ENCODE assay signal across 8 mouse cellular contexts in the genomic region with DNA sequence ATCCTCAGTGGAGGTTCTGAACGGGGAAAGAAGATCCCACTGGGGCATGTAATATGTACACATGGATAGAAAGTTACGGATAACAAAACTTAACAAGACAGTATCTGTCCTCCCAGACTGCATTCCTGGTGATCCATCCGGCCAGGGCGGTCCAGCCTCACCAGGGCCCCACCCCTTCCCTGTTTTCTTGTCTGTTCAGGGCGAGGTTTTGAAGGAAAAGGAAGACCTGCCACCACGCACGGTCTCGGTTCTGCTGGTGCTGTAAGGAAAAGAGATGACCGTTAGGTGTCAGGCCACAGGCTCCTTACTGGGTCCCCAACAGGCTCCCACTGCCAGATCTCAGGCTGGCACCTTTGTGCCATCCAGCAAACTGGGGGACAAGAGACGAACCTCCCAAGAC. TPM values are rescaled to one million over a fixed set of nuclear protein-coding genes. Genes with fewer than 3 reads are reported as not detected.
DNase-seq lines count a peak whose midpoint lies in the region; ATAC-seq lines count a peak whose summit lies in the region.

No protein-coding gene starts in this region.

- no peak for DNase-seq in midbrain, embryonic 10.5 days (ENCODE audit: low spot score)
- DNase-seq in kidney, postnatal 25 days, result peak; percentile 63 to 80
- no peak for DNase-seq in right cerebral cortex, postnatal 14 days
- DNase-seq in thymus, postnatal 4 days, result no peak
- DNase-seq in layer of hippocampus, adult 9-10 months (ENCODE audit: low spot score), result no peak

- no peak for ATAC-seq in midbrain, embryonic 16.5 days
- ATAC-seq in heart, embryonic 15.5 days (replicated peaks; ENCODE audit: insufficient number of reproducible peaks, insufficient read depth, low FRiP score, low read depth), result no peak
- 0 out of 2 replicates have a peak, but pooled peaks have one; percentile 12 for ATAC-seq in stomach, embryonic 15.5 days (ENCODE audit: insufficient read depth, low FRiP score, low read depth)

- H3K27me3 ChIP-seq in midbrain, embryonic 10.5 days (ENCODE audit: low read depth, poor library complexity, severe bottlenecking), result no peaks in the 10 kb centered on the region
- H3K27me3 ChIP-seq in midbrain, embryonic 16.5 days (ENCODE audit: control insufficient read depth, insufficient read depth, low read depth, low read length), result no peaks in the 10 kb centered on the region
- no peaks in the 10 kb centered on the region for H3K27me3 ChIP-seq in heart, embryonic 15.5 days
- H3K27me3 ChIP-seq in stomach, embryonic 15.5 days (replicated peaks), result no peaks in the 10 kb centered on the region

- H3K9ac ChIP-seq in midbrain, embryonic 16.5 days (ENCODE audit: low read depth, low read length), result no peak overlapping the region
- H3K9ac ChIP-seq in heart, embryonic 15.5 days, result no peak overlapping the region; the same call in 1 of the 2 replicates
- H3K9ac ChIP-seq in stomach, embryonic 15.5 days, result peak overlapping the region; percentile 12; the same call in 1 of the 2 replicates

- peak overlapping the region; percentile 33 for H3K4me3 ChIP-seq in midbrain, embryonic 10.5 days
- no peak overlapping the region for H3K4me3 ChIP-seq in midbrain, embryonic 16.5 days (ENCODE audit: low read depth, low read length)
- no peak overlapping the region for H3K4me3 ChIP-seq in heart, embryonic 15.5 days
- H3K4me3 ChIP-seq in stomach, embryonic 15.5 days (replicated peaks), result no peak overlapping the region

- no peak overlapping the region for H3K4me2 ChIP-seq in midbrain, embryonic 16.5 days (ENCODE audit: low read length)
- 0 out of 2 replicates have a peak overlapping the region, but pooled peaks have one; percentile 6 for H3K4me2 ChIP-seq in heart, embryonic 15.5 days
- peak overlapping the region; percentile 32; the same call in 1 of the 2 replicates for H3K4me2 ChIP-seq in stomach, embryonic 15.5 days

- H3K4me1 ChIP-seq in midbrain, embryonic 10.5 days, result peaks cover 79% of the 10 kb centered on the region
- peaks cover 20% of the 10 kb centered on the region for H3K4me1 ChIP-seq in midbrain, embryonic 16.5 days (ENCODE audit: control insufficient read depth, insufficient read depth, low read length)
- peaks cover 60% of the 10 kb centered on the region for H3K4me1 ChIP-seq in heart, embryonic 15.5 days (replicated peaks)
- H3K4me1 ChIP-seq in stomach, embryonic 15.5 days, result peaks cover 59% of the 10 kb centered on the region

- peaks cover 23% of the 10 kb centered on the region for H3K36me3 ChIP-seq in midbrain, embryonic 10.5 days
- no peaks in the 10 kb centered on the region for H3K36me3 ChIP-seq in midbrain, embryonic 16.5 days (ENCODE audit: control insufficient read depth, insufficient read depth, low read length)
- H3K36me3 ChIP-seq in heart, embryonic 15.5 days, result no peaks in the 10 kb centered on the region
- peaks cover 9% of the 10 kb centered on the region; the same call in 1 of the 2 replicates for H3K36me3 ChIP-seq in stomach, embryonic 15.5 days

- no peaks in the 10 kb centered on the region for H3K9me3 ChIP-seq in midbrain, embryonic 10.5 days (replicated peaks)
- H3K9me3 ChIP-seq in midbrain, embryonic 16.5 days (replicated peaks; ENCODE audit: control insufficient read depth, low read length, poor library complexity, severe bottlenecking), result no peaks in the 10 kb centered on the region
- no peaks in the 10 kb centered on the region for H3K9me3 ChIP-seq in heart, embryonic 15.5 days (replicated peaks)
- no peaks in the 10 kb centered on the region for H3K9me3 ChIP-seq in stomach, embryonic 15.5 days

- H3K27ac ChIP-seq in midbrain, embryonic 10.5 days (replicated peaks), result peak overlapping the region; percentile 93
- no peak overlapping the region for H3K27ac ChIP-seq in midbrain, embryonic 16.5 days (ENCODE audit: low read length)
- H3K27ac ChIP-seq in heart, embryonic 15.5 days, result peak overlapping the region; percentile 91
- peak overlapping the region; percentile 89 for H3K27ac ChIP-seq in stomach, embryonic 15.5 days

- 26% methylated on average over 10 of the region's 10 CpGs for WGBS in midbrain, embryonic 10.5 days
- 26% methylated on average over 10 of the region's 10 CpGs for WGBS in midbrain, embryonic 16.5 days
- 55% methylated on average over 10 of the region's 10 CpGs for WGBS in heart, embryonic 15.5 days
- 19% methylated on average over 10 of the region's 10 CpGs for WGBS in stomach, embryonic 15.5 days

RNA-seq across cellular contexts. Expression of a gene that starts 17.1 kb away (rescaled TPM):
- 2.9 and 3.0 TPM in 2 replicates for polyA plus RNA-seq in midbrain, embryonic 10.5 days (2016; fragmentation: Nextera tagmentation; extraction: Ambion mirVana)
- 1.2 and 2.0 TPM in 2 replicates for polyA plus RNA-seq in midbrain, embryonic 16.5 days (2015; fragmentation: Nextera tagmentation; extraction: Ambion mirVana)
- 1.9 and 3.8 TPM in 2 replicates for polyA plus RNA-seq in heart, embryonic 15.5 days (2015; fragmentation: Nextera tagmentation; extraction: Ambion mirVana)
- 3.6 and 5.2 TPM in 2 replicates for polyA plus RNA-seq in stomach, embryonic 15.5 days (2015; fragmentation: Nextera tagmentation; extraction: Ambion mirVana)

RNA-seq across cellular contexts. Expression of a gene that starts 52.9 kb away (rescaled TPM):
- polyA plus RNA-seq in midbrain, embryonic 10.5 days (2016; fragmentation: Nextera tagmentation; extraction: Ambion mirVana), result 261 and 272 TPM in 2 replicates
- 306 and 312 TPM in 2 replicates for polyA plus RNA-seq in midbrain, embryonic 16.5 days (2015; fragmentation: Nextera tagmentation; extraction: Ambion mirVana)
- polyA plus RNA-seq in heart, embryonic 15.5 days (2015; fragmentation: Nextera tagmentation; extraction: Ambion mirVana), result 194 and 204 TPM in 2 replicates
- polyA plus RNA-seq in stomach, embryonic 15.5 days (2015; fragmentation: Nextera tagmentation; extraction: Ambion mirVana), result 222 and 224 TPM in 2 replicates

Comparison
In these comparisons a context has a peak if more than half of its experiments do, and no peak if none do; other contexts are left out.
1. DNase-seq: peak in kidney, postnatal 25 days (2 of 2); none in midbrain, embryonic 10.5 days (single experiment), right cerebral cortex, postnatal 14 days (single experiment), thymus, postnatal 4 days (single experiment) and layer of hippocampus, adult 9-10 months (single experiment).